Mouse (Mus musculus) heart, embryonic 12.5 days (tissue): ENCODE data around the gene Tas1r1. TPM values are rescaled to one million over a fixed set of nuclear protein-coding genes. Genes with fewer than 3 reads are reported as not detected.

Source experiments
- ATAC-seq: fragments of 200-750 bp; cut with Nextera tagmentation; 2 replicates; pipeline ENCODE4 v1.8.0; 2017; ENCODE audit warnings: moderate TSS enrichment, moderate library complexity; ENCODE audit not compliant: insufficient number of reproducible peaks, low FRiP score
- H3K27ac ChIP-seq: fragments of 300-500 bp; sonication (generic); 2 replicates; pipeline ENCODE4 v1.5.1; 2016; ENCODE audit warnings: mild to moderate bottlenecking, moderate library complexity; ENCODE audit not compliant: poor library complexity, severe bottlenecking
- H3K27me3 ChIP-seq: fragments of 300-500 bp; sonication (generic); replicated peaks from 2 replicates; pipeline ENCODE4 v1.6.1; 2016; ENCODE audit warnings: mild to moderate bottlenecking, moderate library complexity
- H3K36me3 ChIP-seq: fragments of 300-500 bp; sonication (generic); 2 replicates; pipeline ENCODE4 v1.6.1; 2016; ENCODE audit warnings: mild to moderate bottlenecking, moderate library complexity
- H3K4me1 ChIP-seq: fragments of 300-500 bp; sonication (generic); replicated peaks from 2 replicates; pipeline ENCODE4 v1.6.1; 2016; ENCODE audit warnings: mild to moderate bottlenecking
- H3K4me2 ChIP-seq: fragments of 300-500 bp; sonication (generic); 2 replicates; pipeline ENCODE4 v1.6.1; 2016; ENCODE audit warnings: mild to moderate bottlenecking, moderate library complexity
- H3K4me3 ChIP-seq: fragments of 300-500 bp; sonication (generic); 2 replicates; pipeline ENCODE4 v1.5.1; 2016; ENCODE audit warnings: mild to moderate bottlenecking
- H3K9ac ChIP-seq: fragments of 300-500 bp; sonication (generic); 2 replicates; pipeline ENCODE4 v1.6.1; 2016; ENCODE audit warnings: mild to moderate bottlenecking, moderate library complexity
- H3K9me3 ChIP-seq: fragments of 300-500 bp; sonication (generic); replicated peaks from 2 replicates; pipeline ENCODE4 v1.6.1; 2016; ENCODE audit warnings: mild to moderate bottlenecking, moderate library complexity
- WGBS: fragments of 180-500 bp; shearing (Covaris S2); methylation state at CpG from one replicate; pipeline ENCODE4 v1.1.7; 2016; 5-methylcytosine and 5-hydroxymethylcytosine counted together
- polyA plus RNA-seq: library from polyadenylated mRNA; unstranded; fragments of >200 nt; fragmentation: Nextera tagmentation; extraction: Ambion mirVana; gene quantifications from 2 replicates; pipeline ENCODE4 v1.2.1, GENCODE M21; 2016

Gene Tas1r1
- polyA plus RNA-seq, 1 experiment from 2014 or later: 0.13 TPM

- no peak overlapping the region for H3K4me3 ChIP-seq
- H3K9ac ChIP-seq: no peak overlapping the region
Measured at GRCm38 (mm10) chr4:151985886-151986285, 52.5 kb downstream of the Tas1r1 start.

GRCm38 (mm10) chr4:151983560-151983959, 54.8 kb downstream of the Tas1r1 start:
- H3K4me1 ChIP-seq: peaks cover 41% of the 10 kb centered on the region
- H3K4me3 ChIP-seq: 0 out of 2 replicates have a peak overlapping the region, but pooled peaks have one; percentile 3
- H3K27me3 ChIP-seq: no peaks in the 10 kb centered on the region
- peak overlapping the region; percentile 40 for H3K4me2 ChIP-seq
- peak overlapping the region; percentile 23; the same call in 1 of the 2 replicates for H3K27ac ChIP-seq
- peak; percentile 24; the same call in 1 of the 2 replicates for ATAC-seq
- peaks cover 46% of the 10 kb centered on the region for H3K36me3 ChIP-seq
- peak overlapping the region; percentile 13; the same call in 1 of the 2 replicates for H3K9ac ChIP-seq
- H3K9me3 ChIP-seq: no peaks in the 10 kb centered on the region
- WGBS: 28% methylated on average over 8 of the region's 9 CpGs

More at GRCm38 (mm10) chr4:151985886-151986285, 52.5 kb downstream of the Tas1r1 start:
- no peak overlapping the region for H3K4me2 ChIP-seq
- H3K27me3 ChIP-seq: no peaks in the 10 kb centered on the region
- no peak for ATAC-seq
- H3K36me3 ChIP-seq: peaks cover 31% of the 10 kb centered on the region
- peaks cover 47% of the 10 kb centered on the region for H3K4me1 ChIP-seq
- no peak overlapping the region for H3K27ac ChIP-seq
- WGBS: 40% methylated on average over 10 of the region's 10 CpGs
- H3K9me3 ChIP-seq: no peaks in the 10 kb centered on the region

DNA sequence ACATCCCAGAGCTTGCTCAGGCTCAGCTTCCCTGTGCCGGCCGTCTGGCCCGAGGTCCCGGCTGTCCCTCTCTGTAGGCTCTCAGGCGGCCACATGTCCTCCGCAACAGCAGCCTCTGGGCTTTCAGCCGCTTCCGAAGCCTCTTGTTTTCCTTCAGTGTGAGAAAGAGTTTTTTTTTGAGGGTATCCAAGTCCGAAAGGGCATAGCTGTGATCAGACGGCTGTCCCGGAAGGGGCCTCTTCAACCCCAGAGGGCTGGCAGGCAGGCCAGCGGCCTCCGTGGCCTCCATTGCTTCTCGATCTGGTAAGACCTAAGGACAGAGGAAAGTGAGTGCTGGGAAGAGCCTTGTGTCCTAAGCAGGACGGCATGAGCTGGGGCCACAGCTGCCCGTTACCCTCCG, 55.3 kb downstream of the Tas1r1 start:
- Histone ChIP-seq H3K4me3 (0 out of 2 replicates have a peak overlapping the region, but pooled peaks have one; percentile 3), H3K4me2 (peak overlapping the region; percentile 40), H3K27ac (peak overlapping the region; percentile 23; the same call in 1 of the 2 replicates), H3K4me1 (peaks cover 39% of the 10 kb centered on the region), H3K36me3 (peaks cover 49% of the 10 kb centered on the region), H3K27me3 (no peaks in the 10 kb centered on the region), H3K9me3 (no peaks in the 10 kb centered on the region), H3K9ac (peak overlapping the region; percentile 13; the same call in 1 of the 2 replicates)
- 59% methylated on average over 17 of the region's 17 CpGs for WGBS
- no peak for ATAC-seq

GRCm38 (mm10) chr4:151981363-151981762, 57.0 kb downstream of the Tas1r1 start:
- no peak overlapping the region for H3K4me3 ChIP-seq

GRCm38 (mm10) chr4:151980699-151981098, 57.7 kb downstream of the Tas1r1 start:
- H3K9ac ChIP-seq: no peak overlapping the region
- no peaks in the 10 kb centered on the region for H3K9me3 ChIP-seq
- no peak overlapping the region for H3K27ac ChIP-seq
- H3K4me3 ChIP-seq: no peak overlapping the region
- H3K27me3 ChIP-seq: no peaks in the 10 kb centered on the region
- H3K36me3 ChIP-seq: peaks cover 67% of the 10 kb centered on the region
- ATAC-seq: no peak
- 73% methylated on average over 8 of the region's 8 CpGs for WGBS
- peaks cover 22% of the 10 kb centered on the region for H3K4me1 ChIP-seq
- no peak overlapping the region for H3K4me2 ChIP-seq

More at GRCm38 (mm10) chr4:151981363-151981762, 57.0 kb downstream of the Tas1r1 start:
- no peaks in the 10 kb centered on the region for H3K27me3 ChIP-seq
- H3K27ac ChIP-seq: no peak overlapping the region
- H3K4me2 ChIP-seq: no peak overlapping the region
- peaks cover 27% of the 10 kb centered on the region for H3K4me1 ChIP-seq
- H3K9ac ChIP-seq: no peak overlapping the region
- H3K36me3 ChIP-seq: peaks cover 61% of the 10 kb centered on the region
- peak; percentile 60 for ATAC-seq
- WGBS: 17% methylated on average over 5 of the region's 5 CpGs
- no peaks in the 10 kb centered on the region for H3K9me3 ChIP-seq

Other genes with a start within 250 kb of the Tas1r1 start
- gene Camta1, start 176.7 kb downstream of the Tas1r1 start, polyA plus RNA-seq: 159 and 165 TPM in 2 replicates
- 61.1 and 63.8 TPM in 2 replicates for gene Dnajc11, start 104.9 kb downstream of the Tas1r1 start, polyA plus RNA-seq
- gene Thap3, start 49.6 kb downstream of the Tas1r1 start, polyA plus RNA-seq: 25.2 and 26.6 TPM in 2 replicates
- gene Phf13, start 42.3 kb downstream of the Tas1r1 start, polyA plus RNA-seq: 26.7 and 27.0 TPM in 2 replicates
- 41.0 and 41.4 TPM in 2 replicates for gene Klhl21, start 29.8 kb downstream of the Tas1r1 start, polyA plus RNA-seq
- 13.9 and 15.1 TPM in 2 replicates for gene Zbtb48, start 10.9 kb downstream of the Tas1r1 start, polyA plus RNA-seq
- 23.1 and 25.8 TPM in 2 replicates for gene Nol9, start 753 bp upstream of the Tas1r1 start, polyA plus RNA-seq
- gene Plekhg5, start 33.9 kb upstream of the Tas1r1 start, polyA plus RNA-seq: 13.6 and 14.1 TPM in 2 replicates
- 0.86 and 1.1 TPM in 2 replicates for gene Tnfrsf25, start 77.4 kb upstream of the Tas1r1 start, polyA plus RNA-seq
- 1.3 and 1.6 TPM in 2 replicates for gene Espn, start 113.8 kb upstream of the Tas1r1 start, polyA plus RNA-seq
- gene Hes2, start 120.3 kb upstream of the Tas1r1 start, polyA plus RNA-seq: not detected in 2 replicates
- gene Acot7, start 139.6 kb upstream of the Tas1r1 start, polyA plus RNA-seq: 63.4 and 64.6 TPM in 2 replicates
- 11.9 and 14.0 TPM in 2 replicates for gene Gpr153, start 235.7 kb upstream of the Tas1r1 start, polyA plus RNA-seq